Mouse (Mus musculus): Measurements from ENCODE around the gene Phf20. TPM values are rescaled to one million over a fixed set of nuclear protein-coding genes. Genes with fewer than 3 reads are reported as not detected.

Phf20 gene
- polyA plus RNA-seq, 1 experiment, result 11.2 TPM

DNA sequence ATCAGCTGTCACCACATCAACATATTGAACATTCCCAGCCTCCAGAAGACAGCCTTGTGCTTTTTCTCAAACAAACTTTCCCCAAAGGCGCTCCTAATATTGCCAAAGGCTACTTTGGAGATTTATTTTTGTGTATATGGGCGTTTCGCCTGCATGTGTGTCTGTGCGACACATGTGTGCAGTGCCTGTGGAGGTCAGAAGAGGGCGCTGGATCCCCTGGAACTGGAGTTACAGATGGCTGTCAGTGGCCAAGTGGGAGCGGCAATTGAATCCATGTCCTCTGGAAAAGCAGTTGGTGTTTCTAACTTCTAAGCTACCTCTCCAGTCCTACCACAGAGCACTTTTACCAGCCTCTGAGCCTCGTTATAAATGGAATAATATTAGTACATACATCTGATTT, 155.0 kb downstream of the Phf20 start:
- no peaks in the 10 kb centered on the region for H3K27me3 ChIP-seq (ENCODE audit: control insufficient read depth, insufficient read depth, low read length)
- H3K36me3 ChIP-seq (ENCODE audit: control insufficient read depth, insufficient read depth, low read length), result no peaks in the 10 kb centered on the region
- no peaks in the 10 kb centered on the region for H3K4me1 ChIP-seq (ENCODE audit: control insufficient read depth, insufficient read depth, low read length)
- no peak overlapping the region for H3K27ac ChIP-seq (ENCODE audit: control insufficient read depth, insufficient read depth, low read depth, low read length)
- H3K4me3 ChIP-seq (ENCODE audit: control insufficient read depth, low read depth, low read length), result no peak overlapping the region
- peak; percentile 55; the same call in 1 of the 2 replicates for TF ChIP-seq CTCF (IDR thresholded peaks at IDR 0.05; ENCODE audit: control insufficient read depth, insufficient read depth, insufficient replicate concordance, low read depth, low read length)
- no peak for TF ChIP-seq POLR2A (IDR thresholded peaks at IDR 0.05; ENCODE audit: control insufficient read depth, low read depth, low read length)

GRCm38 (mm10) chr2:156352413-156353165, 156.3 kb downstream of the Phf20 start:
- Histone ChIP-seq H3K4me3 (ENCODE audit: control insufficient read depth, low read depth, low read length) (no peak overlapping the region), H3K27ac (ENCODE audit: control insufficient read depth, insufficient read depth, low read depth, low read length) (no peak overlapping the region), H3K4me1 (ENCODE audit: control insufficient read depth, insufficient read depth, low read length) (no peaks in the 10 kb centered on the region), H3K36me3 (ENCODE audit: control insufficient read depth, insufficient read depth, low read length) (no peaks in the 10 kb centered on the region), H3K27me3 (ENCODE audit: control insufficient read depth, insufficient read depth, low read length) (no peaks in the 10 kb centered on the region)
- no peak for TF ChIP-seq CTCF (IDR thresholded peaks at IDR 0.05; ENCODE audit: control insufficient read depth, insufficient read depth, insufficient replicate concordance, low read depth, low read length)
- TF ChIP-seq POLR2A (IDR thresholded peaks at IDR 0.05; ENCODE audit: control insufficient read depth, low read depth, low read length), result no peak

- H3K27me3 ChIP-seq (ENCODE audit: control insufficient read depth, insufficient read depth, low read length), result no peaks in the 10 kb centered on the region
- H3K36me3 ChIP-seq (ENCODE audit: control insufficient read depth, insufficient read depth, low read length), result no peaks in the 10 kb centered on the region
- no peak overlapping the region for H3K27ac ChIP-seq (ENCODE audit: control insufficient read depth, insufficient read depth, low read depth, low read length)
- no peaks in the 10 kb centered on the region for H3K4me1 ChIP-seq (ENCODE audit: control insufficient read depth, insufficient read depth, low read length)
- no peak overlapping the region for H3K4me3 ChIP-seq (ENCODE audit: control insufficient read depth, low read depth, low read length)
- no peak for TF ChIP-seq CTCF (IDR thresholded peaks at IDR 0.05; ENCODE audit: control insufficient read depth, insufficient read depth, insufficient replicate concordance, low read depth, low read length)
- TF ChIP-seq POLR2A (IDR thresholded peaks at IDR 0.05; ENCODE audit: control insufficient read depth, low read depth, low read length), result no peak
Measured at GRCm38 (mm10) chr2:156353265-156353692, 157.0 kb downstream of the Phf20 start.

DNA sequence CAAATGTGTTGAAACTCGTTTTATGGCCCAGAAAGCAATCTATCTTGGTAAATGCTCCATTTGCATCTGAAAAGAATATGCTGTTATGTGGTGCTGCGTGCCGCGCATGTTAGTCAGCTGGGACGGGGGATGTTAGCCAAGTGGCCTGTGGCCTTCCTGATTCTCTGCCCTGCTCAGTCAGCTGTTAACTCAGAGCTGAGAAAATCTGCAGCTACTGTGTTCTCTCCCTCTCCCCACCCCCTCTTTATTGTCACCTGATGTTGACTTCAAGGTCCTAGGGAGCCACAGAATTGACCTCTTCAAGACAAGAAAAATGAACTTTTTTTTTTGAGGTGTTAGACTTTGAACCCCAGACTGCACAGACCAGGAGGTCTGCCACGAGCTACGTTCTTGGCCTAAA, 159.8 kb downstream of the Phf20 start:
- Histone ChIP-seq H3K36me3 (ENCODE audit: control insufficient read depth, insufficient read depth, low read length) (no peaks in the 10 kb centered on the region), H3K4me3 (ENCODE audit: control insufficient read depth, low read depth, low read length) (no peak overlapping the region), H3K4me1 (ENCODE audit: control insufficient read depth, insufficient read depth, low read length) (no peaks in the 10 kb centered on the region), H3K27me3 (ENCODE audit: control insufficient read depth, insufficient read depth, low read length) (no peaks in the 10 kb centered on the region), H3K27ac (ENCODE audit: control insufficient read depth, insufficient read depth, low read depth, low read length) (peak overlapping the region; percentile 53; the same call in 1 of the 2 replicates)
- no peak for TF ChIP-seq POLR2A (IDR thresholded peaks at IDR 0.05; ENCODE audit: control insufficient read depth, low read depth, low read length)
- TF ChIP-seq CTCF (IDR thresholded peaks at IDR 0.05; ENCODE audit: control insufficient read depth, insufficient read depth, insufficient replicate concordance, low read depth, low read length), result no peak

Other genes with a start within 250 kb of the Phf20 start
- gene Cep250, start 240.0 kb upstream of the Phf20 start, polyA plus RNA-seq (2012; rRNA removed), result 5.8 and 6.4 TPM in 2 replicates
- gene 6430550D23Rik, start 188.5 kb upstream of the Phf20 start, polyA plus RNA-seq (2012; rRNA removed), result 24.6 and 24.9 TPM in 2 replicates
- gene Ergic3, start 188.4 kb upstream of the Phf20 start, polyA plus RNA-seq (2012; rRNA removed), result 400 and 412 TPM in 2 replicates
- gene Fer1l4, start 143.5 kb upstream of the Phf20 start, polyA plus RNA-seq (2012; rRNA removed), result 2.7 TPM in 2 replicates
- gene Spag4, start 131.3 kb upstream of the Phf20 start, polyA plus RNA-seq (2012; rRNA removed), result 844 and 859 TPM in 2 replicates
- 16.1 and 22.1 TPM in 2 replicates for gene Cpne1, start 84.5 kb upstream of the Phf20 start, polyA plus RNA-seq (2012; rRNA removed)
- 8.9 and 12.1 TPM in 2 replicates for gene Rbm12, start 84.5 kb upstream of the Phf20 start, polyA plus RNA-seq (2012; rRNA removed)
- 3.8 and 6.9 TPM in 2 replicates for gene Gm28036, start 69.4 kb upstream of the Phf20 start, polyA plus RNA-seq (2012; rRNA removed)
- gene Romo1, start 52.4 kb upstream of the Phf20 start, polyA plus RNA-seq (2012; rRNA removed), result 79.6 and 105 TPM in 2 replicates
- gene Nfs1, start 52.3 kb upstream of the Phf20 start, polyA plus RNA-seq (2012; rRNA removed), result 42.0 and 42.8 TPM in 2 replicates
- gene Rbm39, start 16.2 kb upstream of the Phf20 start, polyA plus RNA-seq (2012; rRNA removed), result 19.3 and 27.9 TPM in 2 replicates
- gene Cnbd2, start 115.8 kb downstream of the Phf20 start, polyA plus RNA-seq (2012; rRNA removed), result 94.5 and 95.7 TPM in 2 replicates
- 212 and 340 TPM in 2 replicates for gene Scand1, start 116.2 kb downstream of the Phf20 start, polyA plus RNA-seq (2012; rRNA removed)
- gene Epb41l1, start 224.4 kb downstream of the Phf20 start, polyA plus RNA-seq (2012; rRNA removed), result 4.0 and 6.1 TPM in 2 replicates

Data from testis, adult 2 months (tissue).